Mouse (Mus musculus) left cerebral cortex, adult 9 months (tissue): ENCODE data around the gene Hmgb2.
A peak's percentile ranks its signal among the peaks of the same experiment; 100 is the strongest.
"Not testable (repeated sequence)": the region's sequence is repeated elsewhere in the genome, so short reads cannot be mapped to it uniquely, and the experiment has no call there.

Experiments
- DNase-seq, 2 experiments: peaks; one replicate each; pipeline ENCODE4 v3.0.0; 2022; ENCODE audit warnings: low spot score in 2 of 2

Gene Hmgb2

DNA sequence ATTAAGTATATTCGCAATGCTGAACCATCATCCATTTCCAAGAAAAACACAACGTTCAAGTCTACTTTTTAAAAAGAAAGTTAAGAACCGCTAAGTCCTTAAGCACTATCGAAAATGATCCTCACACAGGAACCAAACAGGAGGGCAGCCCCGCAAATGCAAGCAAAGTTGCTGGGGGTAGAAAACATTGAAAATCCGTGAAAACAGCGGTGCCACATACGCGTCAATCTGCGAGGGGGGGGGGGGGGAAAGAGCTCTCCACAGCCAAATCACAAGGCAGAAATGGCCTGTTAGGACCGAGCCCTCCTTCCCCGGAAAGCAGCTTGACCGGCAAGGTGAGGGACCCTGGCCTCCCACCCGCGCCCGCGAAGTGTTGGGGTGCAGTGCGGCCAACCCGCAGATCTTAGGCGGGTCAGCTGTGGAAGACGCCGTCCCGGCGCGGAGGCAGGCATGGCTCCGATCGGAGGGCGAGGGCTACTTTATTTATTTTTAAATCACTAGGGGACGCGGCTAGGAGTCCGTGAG, 854 bp upstream of the Hmgb2 start:
- no peak for DNase-seq

DNA sequence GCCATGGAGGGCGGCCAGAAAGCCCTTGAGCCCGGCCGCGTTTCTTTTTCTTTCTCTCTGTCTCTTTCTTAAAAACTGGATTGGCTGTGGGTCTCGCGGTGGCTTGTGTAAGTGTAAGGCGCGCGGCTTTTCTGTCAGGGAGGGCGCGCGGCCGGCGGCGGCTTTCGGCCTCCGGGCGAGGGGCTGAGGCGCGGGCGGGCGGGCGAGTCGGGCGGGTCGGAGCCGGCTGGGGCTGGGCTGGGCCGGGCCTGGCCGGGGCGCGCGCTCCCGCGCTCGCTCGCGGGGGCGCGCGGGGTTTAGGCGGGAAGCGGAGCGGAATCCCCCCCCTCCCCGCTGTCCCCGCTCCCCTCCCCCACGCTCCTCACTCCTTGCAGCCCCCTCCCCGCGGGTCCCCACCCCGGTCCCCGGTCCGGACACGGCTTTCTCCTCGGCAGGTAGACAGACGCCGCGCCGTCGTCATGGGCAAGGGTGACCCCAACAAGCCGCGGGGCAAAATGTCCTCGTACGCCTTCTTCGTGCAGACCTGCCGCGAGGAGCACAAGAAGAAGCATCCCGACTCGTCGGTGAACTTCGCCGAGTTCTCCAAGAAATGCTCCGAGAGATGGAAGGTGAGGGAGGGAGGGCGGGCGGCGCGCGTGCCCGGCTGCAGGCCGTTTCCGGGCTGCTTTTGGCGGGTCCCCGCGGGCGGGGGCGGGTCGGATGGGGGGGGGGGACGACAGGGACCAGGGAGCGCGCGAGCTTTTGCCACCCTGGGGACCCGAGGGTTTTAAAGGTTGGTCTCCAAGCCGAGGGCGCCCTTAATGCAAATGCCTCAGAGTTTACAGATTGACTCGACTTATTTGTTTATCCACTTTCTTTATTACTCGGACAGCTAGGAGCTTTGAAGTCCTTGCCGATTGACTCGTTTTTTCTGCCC, 692 bp downstream of the Hmgb2 start:
- no peak for DNase-seq

DNA sequence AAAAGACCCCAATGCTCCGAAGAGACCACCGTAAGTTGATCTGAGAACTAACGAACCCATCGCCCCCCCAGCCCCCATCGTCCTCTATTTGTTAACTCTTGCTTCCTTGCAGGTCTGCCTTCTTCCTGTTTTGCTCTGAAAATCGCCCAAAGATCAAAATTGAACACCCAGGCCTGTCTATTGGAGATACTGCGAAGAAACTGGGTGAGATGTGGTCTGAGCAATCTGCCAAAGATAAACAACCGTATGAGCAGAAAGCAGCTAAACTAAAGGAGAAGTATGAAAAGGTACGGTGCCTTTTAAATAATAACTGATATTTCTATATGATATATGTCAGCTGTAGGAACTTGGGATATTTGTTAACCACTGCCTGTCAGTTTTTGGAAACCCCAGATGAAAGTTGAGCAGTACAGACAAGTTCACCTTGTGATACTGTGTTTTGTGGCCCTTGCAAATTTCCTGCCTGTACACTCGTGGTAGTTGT, 1.5 kb downstream of the Hmgb2 start:
- DNase-seq = not testable (repeated sequence)

DNA sequence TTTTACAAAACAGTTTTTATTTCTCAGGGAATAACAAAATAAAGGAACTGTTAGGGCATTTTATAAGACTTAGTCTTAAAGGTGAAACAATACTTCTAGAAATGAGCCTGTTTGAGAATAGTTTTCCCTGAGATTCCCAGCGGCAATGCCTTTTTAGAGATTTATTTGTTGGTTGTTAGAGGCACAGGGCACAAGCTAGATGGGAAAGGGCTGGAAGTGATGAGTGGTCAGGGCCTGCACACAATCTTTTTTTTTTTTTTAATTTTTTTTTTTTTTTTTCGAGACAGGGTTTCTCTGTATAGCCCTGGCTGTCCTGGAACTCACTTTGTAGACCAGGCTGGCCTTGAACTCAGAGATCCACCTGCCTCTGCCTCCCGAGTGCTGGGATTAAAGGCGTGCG, 5.0 kb downstream of the Hmgb2 start:
- DNase-seq = not testable (repeated sequence)

DNA sequence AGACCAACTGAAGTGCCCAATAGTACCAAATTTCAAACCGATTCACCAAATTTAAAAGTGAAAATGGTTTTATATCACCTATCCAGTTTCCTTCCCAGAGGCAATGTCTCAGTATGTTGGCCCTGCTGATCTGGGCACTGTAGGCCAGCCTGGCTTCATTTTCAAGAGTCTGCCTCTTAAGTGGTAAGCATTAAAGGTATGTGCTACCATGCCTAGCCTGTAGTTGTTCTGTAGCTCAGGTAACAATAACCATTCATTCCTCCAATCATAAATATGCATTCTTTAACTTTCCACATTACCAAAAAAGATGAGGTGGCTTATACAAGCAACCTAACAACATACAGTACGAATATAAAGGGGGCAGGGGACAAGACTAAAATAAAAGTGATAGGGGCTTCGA, 6.0 kb downstream of the Hmgb2 start:
- DNase-seq = no peak

DNA sequence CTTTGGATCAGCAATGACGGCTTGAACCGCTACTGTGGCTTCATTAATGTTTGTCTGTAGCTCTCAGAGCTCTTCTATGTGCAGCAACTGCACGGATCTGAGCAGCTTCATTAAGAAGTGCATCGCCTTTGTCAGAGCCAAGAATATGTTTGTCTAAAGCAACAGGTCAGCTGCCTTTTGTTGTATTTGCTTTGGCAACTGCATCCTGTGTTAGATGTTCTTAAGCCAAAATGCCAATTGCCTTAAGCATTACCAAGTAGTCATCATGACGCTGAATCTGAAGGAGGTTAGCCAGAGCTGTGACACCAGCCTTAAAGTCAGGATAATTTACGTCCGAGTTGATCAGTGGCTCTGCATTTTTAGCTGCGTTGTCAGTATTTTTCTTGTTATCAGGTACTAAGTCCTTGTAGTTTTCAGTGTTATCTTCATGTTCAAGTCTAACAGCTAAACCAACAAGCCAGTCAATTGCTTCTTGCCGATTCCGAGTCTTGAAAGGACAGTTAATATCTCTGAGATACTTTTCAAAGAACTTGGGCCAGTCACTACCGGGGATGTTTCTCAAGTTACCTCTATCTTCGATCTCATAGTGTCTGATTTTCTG, 8.6 kb downstream of the Hmgb2 start:
- DNase-seq = no peak

DNA sequence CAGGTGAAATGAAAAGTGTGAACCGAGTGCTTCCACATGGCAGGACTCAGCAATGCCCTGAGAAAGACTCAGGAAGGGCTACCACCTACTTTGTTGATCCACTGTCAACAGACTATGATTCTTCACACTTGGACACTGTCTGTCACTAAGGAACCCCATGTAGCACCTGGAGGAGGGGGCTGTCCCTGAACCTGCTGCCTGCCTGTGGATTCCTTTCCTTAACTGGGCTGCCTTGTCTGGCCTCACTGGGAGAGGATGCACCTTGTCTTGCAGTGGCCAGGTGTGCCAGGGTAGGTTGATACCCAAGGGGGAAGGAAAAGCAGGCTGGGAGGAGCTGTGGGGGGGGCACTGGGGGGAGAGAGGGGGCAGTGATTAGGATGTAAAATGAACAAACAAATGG, 16.3 kb downstream of the Hmgb2 start:
- no peak for DNase-seq

DNA sequence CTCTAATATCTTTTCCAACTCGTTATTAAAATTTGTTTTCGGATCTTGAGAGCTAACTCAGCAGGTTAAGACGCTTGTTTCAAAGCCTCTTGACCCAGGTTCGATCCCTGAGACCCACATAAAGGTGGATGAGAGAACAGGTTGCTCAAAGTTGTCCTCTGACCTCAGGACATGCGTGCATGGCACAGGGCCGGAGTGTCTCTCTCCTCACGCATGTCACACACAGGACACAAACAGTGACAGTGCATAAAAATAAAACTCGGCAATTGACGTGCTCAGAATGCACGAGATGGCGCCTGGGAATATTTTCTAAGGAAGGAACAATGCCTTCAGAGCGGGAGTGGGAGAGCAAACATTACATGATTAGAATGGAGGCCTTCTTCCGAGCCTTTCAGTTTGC, 18.5 kb downstream of the Hmgb2 start:
- DNase-seq = no peak

DNA sequence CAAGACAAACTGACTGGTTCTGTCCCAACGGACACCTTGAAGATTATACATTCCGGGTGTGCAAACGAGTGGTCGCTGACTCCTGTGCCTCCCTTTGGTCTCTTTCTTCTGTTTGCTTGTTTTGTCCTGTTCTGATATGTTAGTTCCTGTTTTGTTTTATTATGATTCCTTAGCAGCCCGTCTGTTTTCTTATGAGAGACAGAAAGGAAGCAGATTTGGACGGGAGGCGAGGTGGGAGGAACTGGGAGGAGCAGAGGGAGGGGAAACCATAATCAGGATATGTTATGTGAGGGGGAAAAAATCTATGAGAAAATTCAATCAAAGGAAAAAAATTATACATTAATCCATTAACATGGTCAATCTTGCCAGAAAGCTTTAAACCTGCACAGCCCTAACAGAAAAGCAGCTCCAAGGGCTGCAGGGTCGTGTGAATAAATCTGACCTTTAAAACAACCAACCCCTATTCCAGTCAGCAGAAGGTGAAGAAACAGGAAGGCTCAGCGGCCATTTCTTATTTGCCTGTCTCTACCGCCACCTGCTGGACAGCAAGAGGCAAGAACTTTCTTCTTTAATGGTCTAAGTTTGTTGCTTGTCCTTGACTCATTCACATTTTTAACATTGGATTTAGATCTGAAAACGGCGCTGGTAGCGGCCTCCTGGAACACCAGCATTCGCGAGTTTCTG, 19.1 kb downstream of the Hmgb2 start:
- peak in 1 of 2 experiments; percentile 73 for DNase-seq

DNA sequence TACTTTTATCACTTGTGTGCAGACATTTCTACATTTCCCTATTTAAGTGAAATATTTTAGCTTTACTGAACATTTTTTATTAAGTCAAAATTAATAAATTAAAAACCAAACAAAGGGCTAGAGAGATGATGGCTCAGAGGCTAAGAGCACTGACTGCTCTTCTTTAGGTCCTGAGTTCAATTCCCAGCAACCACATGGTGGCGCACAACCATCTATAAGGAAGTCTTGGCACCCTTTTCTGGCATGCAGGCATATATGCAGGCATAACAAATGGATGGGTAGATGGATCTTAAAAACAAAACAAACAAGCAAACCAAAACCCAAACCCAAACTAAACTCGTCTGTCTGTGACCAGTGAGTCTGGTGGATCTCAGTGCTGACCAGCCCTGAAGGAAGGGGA, 20.5 kb downstream of the Hmgb2 start:
- DNase-seq = peak in 1 of 2 experiments; percentile 32

DNA sequence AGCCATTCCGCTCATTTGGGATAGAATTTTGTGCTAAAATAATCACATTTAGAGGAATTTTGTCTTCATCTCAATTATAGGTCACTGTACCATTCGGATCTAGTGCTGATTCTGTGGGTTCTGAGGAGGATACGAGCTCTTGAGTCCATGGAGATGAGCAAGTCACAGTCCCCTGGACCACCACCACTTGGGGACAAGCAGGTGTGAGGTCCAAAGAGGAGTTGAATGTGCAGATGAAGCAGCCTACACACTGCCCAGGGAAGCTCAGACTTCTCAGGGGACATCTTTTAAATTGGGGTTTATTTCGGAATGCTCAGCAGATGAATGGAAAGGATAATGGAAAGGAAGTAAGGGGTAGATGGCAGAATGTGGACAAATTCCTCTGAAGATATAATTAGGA, 21.4 kb downstream of the Hmgb2 start:
- DNase-seq = no peak

DNA sequence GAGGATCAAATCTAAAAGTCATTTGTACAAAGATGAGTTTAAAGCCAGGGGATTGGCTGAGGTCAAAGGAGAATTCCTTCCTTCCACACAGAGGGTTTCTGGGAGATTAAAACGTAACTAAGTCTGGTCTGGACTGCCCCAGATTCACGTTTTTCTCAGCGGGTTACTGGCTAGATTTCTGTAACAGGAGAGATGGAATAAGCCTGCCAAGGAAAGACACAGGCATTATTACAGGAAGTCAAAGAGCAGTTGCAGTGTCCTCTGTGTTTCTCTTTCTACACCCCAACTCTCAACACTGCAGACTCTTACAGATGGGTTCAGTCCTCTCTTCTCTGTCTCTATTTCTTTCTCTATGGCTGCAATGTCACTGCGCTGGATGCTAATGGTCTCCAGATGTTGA, 22.8 kb downstream of the Hmgb2 start:
- DNase-seq = no peak

DNA sequence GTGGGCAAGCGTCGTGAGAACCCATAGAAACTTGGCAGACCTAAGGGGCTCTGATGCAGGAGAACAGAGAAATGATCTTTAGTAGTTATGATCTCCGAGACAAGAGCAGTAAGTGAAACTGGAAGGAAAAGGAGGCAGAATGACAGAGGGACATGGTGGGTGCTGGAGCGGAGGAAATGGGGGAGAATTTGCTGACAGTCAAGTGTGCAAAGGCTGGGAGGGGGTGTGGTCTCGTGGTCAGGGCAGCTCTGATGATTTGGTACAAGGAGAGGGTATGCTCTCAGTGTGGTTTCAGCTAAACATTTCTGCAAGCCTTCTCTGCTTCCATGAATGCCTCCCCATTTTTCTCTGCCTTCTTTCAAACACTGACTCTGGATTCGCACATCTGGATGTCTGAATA, 24.5 kb downstream of the Hmgb2 start:
- no peak for DNase-seq

DNA sequence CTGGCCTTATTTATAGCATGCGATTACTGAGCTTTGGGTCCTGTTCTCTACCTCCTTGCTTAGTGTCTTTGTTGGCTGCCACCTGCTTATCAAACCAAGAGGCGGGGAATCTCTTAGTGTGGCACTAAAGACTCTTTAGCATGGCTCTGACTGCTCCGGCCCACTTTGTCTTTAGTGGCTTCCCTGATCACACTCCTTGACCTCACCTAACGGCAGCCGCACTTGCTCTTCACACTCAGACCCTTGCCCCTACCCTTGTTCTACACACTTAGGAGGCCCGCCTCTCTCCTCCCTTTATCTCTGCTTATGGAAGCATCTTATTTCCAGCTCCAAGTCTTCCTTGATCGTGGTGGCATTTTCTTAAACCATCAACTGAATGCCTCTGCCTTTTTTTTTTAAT, 26.9 kb downstream of the Hmgb2 start:
- DNase-seq = no peak

DNA sequence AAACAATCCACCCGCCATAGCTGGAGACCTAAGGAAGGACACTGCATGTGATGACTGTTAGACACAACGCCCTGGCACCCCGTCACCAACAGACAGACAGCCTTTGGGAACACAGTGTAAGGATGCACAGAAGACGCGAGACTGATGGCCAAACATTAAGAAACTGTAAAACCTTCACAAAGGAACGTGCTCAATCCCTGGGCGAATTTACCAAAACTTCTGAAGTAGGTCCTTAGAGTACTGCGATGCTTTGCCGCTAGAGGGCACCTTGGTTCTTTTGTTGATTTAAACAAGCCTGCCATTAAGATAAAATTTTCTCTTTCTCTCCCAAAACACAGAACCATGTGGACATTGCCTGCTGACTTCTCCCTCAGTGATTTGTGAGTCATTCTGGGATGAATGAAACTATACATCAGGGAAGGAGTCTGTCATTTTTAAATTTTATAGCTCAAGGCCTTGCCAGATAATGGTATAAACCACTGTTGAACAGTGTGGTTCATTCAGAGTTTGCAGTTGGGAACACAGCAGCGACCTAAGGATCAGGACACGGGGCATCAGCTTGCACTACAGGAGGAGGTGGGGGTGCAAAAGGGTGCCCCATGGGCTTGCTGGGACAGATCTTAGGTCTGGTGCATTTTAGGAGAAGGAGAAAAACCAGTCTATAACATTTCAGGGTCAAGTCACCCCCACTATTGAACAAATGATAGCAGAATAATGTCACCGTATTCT, 28.6 kb downstream of the Hmgb2 start:
- DNase-seq = peak in 1 of 2 experiments; percentile 78

DNA sequence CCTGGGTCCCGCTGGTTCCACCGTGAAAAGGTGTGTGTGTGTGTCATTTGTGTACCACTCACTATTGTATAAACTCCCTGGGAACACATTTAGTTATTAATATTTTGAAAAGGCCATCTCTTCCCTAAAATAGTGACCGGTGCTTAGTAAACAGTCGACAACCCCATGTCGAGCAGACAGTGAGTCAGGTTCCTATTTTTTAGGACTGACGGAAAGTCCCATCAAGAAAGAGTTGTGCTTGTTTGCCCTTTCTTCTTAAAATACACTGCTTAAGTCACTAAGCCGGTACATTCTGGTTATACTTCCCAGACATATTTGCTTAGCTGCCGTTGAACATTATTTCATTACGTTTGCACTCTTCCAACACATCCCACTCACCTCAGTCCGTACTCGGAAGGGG, 29.2 kb downstream of the Hmgb2 start:
- no peak for DNase-seq

DNA sequence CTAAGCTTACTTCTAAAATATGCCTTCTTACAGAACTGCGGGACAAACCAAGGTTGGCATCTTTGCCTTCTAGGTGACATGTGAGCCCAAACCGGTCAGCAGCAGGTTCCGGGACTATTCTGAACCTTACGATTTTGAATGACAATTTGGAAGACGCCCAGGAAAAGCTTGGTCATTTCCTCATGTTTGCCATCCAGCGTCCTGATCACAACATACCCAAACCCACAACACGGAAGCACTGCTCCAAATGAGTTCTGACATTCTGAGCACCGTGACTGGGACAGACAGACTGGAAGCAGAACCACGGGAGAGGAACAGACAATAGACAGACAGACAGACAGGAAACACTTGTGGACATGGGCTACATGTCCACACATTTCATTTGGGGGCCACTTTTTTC, 29.7 kb downstream of the Hmgb2 start:
- DNase-seq = no peak

DNA sequence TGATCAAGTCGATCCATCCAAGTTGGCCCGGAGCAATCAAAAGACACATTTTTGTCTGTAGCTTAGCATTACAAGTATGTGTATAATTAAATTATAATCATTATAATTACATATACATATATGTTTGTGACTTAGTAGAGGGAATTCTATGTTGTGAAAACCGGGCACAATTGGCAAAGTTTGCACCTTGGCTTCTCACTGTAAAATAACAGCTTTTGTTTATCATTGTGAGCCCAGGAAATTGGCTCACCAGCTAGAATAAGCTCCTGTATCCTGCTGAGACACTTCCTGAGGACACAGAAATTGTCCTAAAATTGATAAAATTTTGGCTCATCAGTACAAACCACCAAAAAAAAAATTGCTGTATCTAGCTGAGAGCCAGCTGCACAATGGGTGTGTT, 34.7 kb downstream of the Hmgb2 start:
- no peak for DNase-seq

DNA sequence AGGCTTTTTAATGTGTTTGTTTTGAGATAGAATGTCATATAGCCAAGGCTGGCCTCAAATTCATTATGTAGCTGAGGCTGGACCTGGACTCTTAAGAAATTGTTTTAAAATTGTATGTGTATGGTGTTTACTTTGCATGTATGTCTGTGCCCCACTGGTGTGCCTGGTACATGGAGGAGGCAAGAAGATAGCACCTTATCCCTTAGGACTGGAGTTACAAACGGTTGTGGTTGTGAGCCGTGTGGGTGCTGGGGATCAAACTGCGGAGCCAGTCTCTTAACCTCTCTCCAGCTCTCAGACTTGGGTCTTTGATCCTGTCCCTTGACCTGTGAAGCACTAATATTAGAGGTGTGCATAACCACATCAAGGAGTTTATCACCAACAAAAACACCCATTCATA, 35.1 kb downstream of the Hmgb2 start:
- DNase-seq = no peak

DNA sequence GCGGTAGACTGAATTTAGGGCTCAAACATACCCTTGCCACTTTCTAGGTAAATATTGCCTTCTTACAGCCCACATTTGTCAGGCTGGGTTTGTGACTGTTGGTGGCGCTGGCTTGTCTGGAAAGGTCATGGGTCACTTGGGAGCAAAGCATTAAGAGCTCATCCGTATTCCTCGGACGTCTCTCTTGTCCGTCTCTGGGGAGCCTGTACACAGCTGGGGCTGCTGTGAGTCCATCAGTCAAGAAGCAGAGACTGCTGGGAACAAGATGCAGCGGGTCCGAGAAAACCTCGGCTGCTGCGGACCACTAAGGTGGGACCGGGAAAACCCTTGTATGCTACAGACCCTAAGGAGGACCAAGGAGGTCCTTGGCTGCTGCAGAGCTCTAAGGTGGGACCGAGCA, 35.9 kb downstream of the Hmgb2 start:
- no peak for DNase-seq

DNA sequence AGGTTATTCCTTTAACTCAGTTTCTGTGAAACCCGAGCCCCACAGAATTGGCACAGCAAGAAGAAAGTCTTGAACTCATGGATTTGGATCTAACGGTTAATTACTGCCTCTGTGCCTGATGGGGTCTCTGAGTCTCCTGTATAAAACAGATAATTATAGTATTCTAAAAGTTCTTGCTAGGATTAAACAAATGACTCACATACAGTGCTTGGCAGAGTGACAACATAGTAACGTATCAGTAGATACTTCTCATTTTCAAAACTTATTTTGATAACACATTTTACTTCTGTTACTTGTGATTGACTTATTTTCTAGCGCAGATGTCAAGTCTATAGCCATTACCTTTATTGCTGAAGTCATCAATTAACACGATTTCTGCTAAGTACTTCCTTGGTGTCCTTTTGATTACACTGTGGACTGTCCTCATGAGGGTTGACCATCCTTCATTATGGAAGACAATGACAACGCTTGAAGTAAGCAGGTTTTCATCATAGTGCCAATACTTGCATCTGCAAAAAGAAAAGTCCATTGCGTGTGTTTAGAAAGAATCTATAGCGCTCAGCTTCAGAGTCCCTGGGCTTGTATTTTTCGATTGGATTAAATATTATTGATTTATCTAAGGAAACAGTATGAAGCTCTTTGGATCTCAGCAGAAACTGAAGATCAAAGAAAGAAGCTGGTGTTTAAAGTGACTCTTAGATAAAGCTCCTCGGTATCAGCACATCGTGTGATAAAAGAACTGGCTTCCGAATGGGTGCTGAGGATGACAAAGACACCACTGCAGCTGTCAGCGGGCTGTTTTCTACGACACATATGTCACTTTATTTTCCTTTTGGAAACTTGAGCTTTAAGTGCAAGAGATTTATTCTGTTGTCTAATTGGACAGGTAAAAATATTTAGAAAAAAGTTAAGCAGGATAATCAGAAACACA, 40.7 kb downstream of the Hmgb2 start:
- no peak for DNase-seq
